Mouse (Mus musculus) mammary gland, adult 2 months (tissue): ENCODE data around the gene Sertad1. TPM values are rescaled to one million over a fixed set of nuclear protein-coding genes. Genes with fewer than 3 reads are reported as not detected.

ENCODE experiments used
- polyA plus RNA-seq: library from polyadenylated mRNA; depleted of rRNA; stranded (reverse); fragments of >200 nt; gene quantifications from 2 replicates; pipeline ENCODE4 v1.2.3, GENCODE M21; 2012; ENCODE audit warnings: low replicate concordance; rRNA removed

The Sertad1 gene
- polyA plus RNA-seq: 32.7 and 59.9 TPM in 2 replicates

GRCm38 (mm10) chr7:27486770-27487697, at the start of gene Sertad1:
Sertad1 (plus strand) TSS chr7:27486910.

GRCm38 (mm10) chr7:27447419-27448286, 39.1 kb upstream of the Sertad1 start, which contains the start of the genes Sptbn4 and Blvrb:
Sptbn4 (minus strand) TSS chr7:27447686.
Blvrb (plus strand) TSS chr7:27447978.

GRCm38 (mm10) chr7:27473156-27473834, 13.4 kb upstream of the Sertad1 start, which contains the start of gene Sertad3:
Sertad3 (plus strand) TSS chr7:27473768.

GRCm38 (mm10) chr7:27499036-27499435, 12.3 kb downstream of the Sertad1 start, which contains the start of gene Prx:
Prx (plus strand) TSS chr7:27499324.

GRCm38 (mm10) chr7:27522967-27523366, 36.3 kb downstream of the Sertad1 start, which contains the start of gene Hipk4:
Hipk4 (plus strand) TSS chr7:27523267.

Other genes starting within 250 kb of the Sertad1 start
- gene Numbl, start 228.5 kb upstream of the Sertad1 start, polyA plus RNA-seq: 34.2 and 70.1 TPM in 2 replicates
- gene Ltbp4, start 149.2 kb upstream of the Sertad1 start, polyA plus RNA-seq: 151 and 265 TPM in 2 replicates
- gene Shkbp1, start 130.9 kb upstream of the Sertad1 start, polyA plus RNA-seq: 82.8 and 146 TPM in 2 replicates
- not detected in 2 replicates for gene Gm20479, start 129.5 kb upstream of the Sertad1 start, polyA plus RNA-seq
- gene Sptbn4, start 39.2 kb upstream of the Sertad1 start, polyA plus RNA-seq: 0.23 and 0.72 TPM in 2 replicates
- gene Blvrb, start 38.9 kb upstream of the Sertad1 start, polyA plus RNA-seq: 112 and 190 TPM in 2 replicates
- gene Sertad3, start 13.1 kb upstream of the Sertad1 start, polyA plus RNA-seq: 14.9 and 18.0 TPM in 2 replicates
- gene Prx, start 12.4 kb downstream of the Sertad1 start, polyA plus RNA-seq: 7.0 and 8.2 TPM in 2 replicates
- 0.87 and 0.96 TPM in 2 replicates for gene Hipk4, start 36.4 kb downstream of the Sertad1 start, polyA plus RNA-seq
- 181 and 187 TPM in 2 replicates for gene Pld3, start 66.3 kb downstream of the Sertad1 start, polyA plus RNA-seq
- 28.5 and 46.1 TPM in 2 replicates for gene 2310022A10Rik, start 66.3 kb downstream of the Sertad1 start, polyA plus RNA-seq
- 167 and 222 TPM in 2 replicates for gene Akt2, start 104.6 kb downstream of the Sertad1 start, polyA plus RNA-seq
- gene Ttc9b, start 167.0 kb downstream of the Sertad1 start, polyA plus RNA-seq: not detected in 2 replicates
- gene Map3k10, start 187.7 kb downstream of the Sertad1 start, polyA plus RNA-seq: 16.1 and 46.0 TPM in 2 replicates
- gene Zfp607b, start 202.4 kb downstream of the Sertad1 start, polyA plus RNA-seq: 0.25 and 0.27 TPM in 2 replicates
- gene Zfp60, start 244.5 kb downstream of the Sertad1 start, polyA plus RNA-seq: 1.1 and 2.7 TPM in 2 replicates